Mouse (Mus musculus) heart, postnatal 36 days (tissue): ENCODE data around the gene Gabrr3. TPM values are rescaled to one million over a fixed set of nuclear protein-coding genes. Genes with fewer than 3 reads are reported as not detected.
"Not testable (repeated sequence)": the region's sequence is repeated elsewhere in the genome, so short reads cannot be mapped to it uniquely, and the experiment has no call there.

Source experiments
- DNase-seq, 2 experiments: peaks; one replicate each; pipeline ENCODE4 v3.0.0; 2021 to 2022
- intact Hi-C: fragments of 180-260 bp; cut with DNase I; formaldehyde crosslinking; loops from one replicate; pipeline ENCODE4 v1.15.1; 2025
- total RNA-seq, 2 experiments: library from RNA; stranded (reverse); gene quantifications; 2 replicates each; pipeline ENCODE4 v1.2.3; 2021

Gene Gabrr3
- not detected for total RNA-seq

GRCm38 (mm10) chr16:59407032-59407431 is at the start of gene Gabrr3:
Gene Gabrr3 (plus strand): TSS chr16:59407332.
- intact Hi-C loops = no loop called here
- DNase-seq = no peak

GRCm38 (mm10) chr16:59363893-59364292 is 43.2 kb upstream of the Gabrr3 start, which contains the start of gene Olfr209:
Gene Olfr209 (minus strand): TSS chr16:59363993.
- intact Hi-C loops = no loop called here

GRCm38 (mm10) chr16:59393300-59393699 is 13.8 kb upstream of the Gabrr3 start:
- DNase-seq = no peak
- intact Hi-C loops = no loop called here

More at GRCm38 (mm10) chr16:59363893-59364292, 43.2 kb upstream of the Gabrr3 start, which contains the start of gene Olfr209:
- DNase-seq = no peak

- intact Hi-C loops = loop anchor here (5.0 kb wide), 1 partner anchor 774 kb away; no protein-coding TSS in a partner anchor
- no peak for DNase-seq
Observed at GRCm38 (mm10) chr16:59401102-59401501, 6.0 kb upstream of the Gabrr3 start.

- DNase-seq = no peak
- intact Hi-C loops = loop anchor here (5.0 kb wide), 1 partner anchor 775 kb away; no protein-coding TSS in a partner anchor
Observed at GRCm38 (mm10) chr16:59401985-59402384, 5.1 kb upstream of the Gabrr3 start.

- intact Hi-C loops = loop anchor here (5.0 kb wide), 1 partner anchor 776 kb away; no protein-coding TSS in a partner anchor
- no peak for DNase-seq
Observed at GRCm38 (mm10) chr16:59403684-59404083, 3.4 kb upstream of the Gabrr3 start.

- intact Hi-C loops = loop anchor here (5.0 kb wide), 1 partner anchor 777 kb away; no protein-coding TSS in a partner anchor
- no peak for DNase-seq
Observed at GRCm38 (mm10) chr16:59404798-59405197, 2.3 kb upstream of the Gabrr3 start.

GRCm38 (mm10) chr16:59409341-59409748 is 2.2 kb downstream of the Gabrr3 start:
- DNase-seq = no peak
- intact Hi-C loops = no loop called here

- intact Hi-C loops = no loop called here
Observed at GRCm38 (mm10) chr16:59409800-59410199, 2.7 kb downstream of the Gabrr3 start.

GRCm38 (mm10) chr16:59413475-59413874 is 6.3 kb downstream of the Gabrr3 start:
- intact Hi-C loops = no loop called here
- no peak for DNase-seq

More at GRCm38 (mm10) chr16:59409800-59410199, 2.7 kb downstream of the Gabrr3 start:
- no peak for DNase-seq

- DNase-seq = no peak
- intact Hi-C loops = no loop called here
Observed at GRCm38 (mm10) chr16:59420237-59420866, 13.2 kb downstream of the Gabrr3 start.

GRCm38 (mm10) chr16:59420867-59421251 is 13.7 kb downstream of the Gabrr3 start:
- DNase-seq = peak; percentile 59 to 80
- intact Hi-C loops = loop anchor here (1.0 kb wide), 1 partner anchor 196 kb away; no protein-coding TSS in a partner anchor

- no peak for DNase-seq
- intact Hi-C loops = loop anchor here (1.0 kb wide), 1 partner anchor 196 kb away; no protein-coding TSS in a partner anchor
Observed at GRCm38 (mm10) chr16:59421571-59422345, 14.6 kb downstream of the Gabrr3 start.

GRCm38 (mm10) chr16:59427960-59428359 is 20.8 kb downstream of the Gabrr3 start:
- no peak for DNase-seq
- intact Hi-C loops = no loop called here

GRCm38 (mm10) chr16:59433181-59433580 is 26.0 kb downstream of the Gabrr3 start:
- intact Hi-C loops = no loop called here

GRCm38 (mm10) chr16:59444880-59445559 is 37.9 kb downstream of the Gabrr3 start:
- intact Hi-C loops = no loop called here
- no peak for DNase-seq

More at GRCm38 (mm10) chr16:59433181-59433580, 26.0 kb downstream of the Gabrr3 start:
- DNase-seq = no peak

- DNase-seq = no peak
- intact Hi-C loops = no loop called here
Observed at GRCm38 (mm10) chr16:59448181-59448580, 41.0 kb downstream of the Gabrr3 start.

GRCm38 (mm10) chr16:59449092-59449491 is 42.0 kb downstream of the Gabrr3 start:
- DNase-seq = no peak
- intact Hi-C loops = no loop called here

- no peak for DNase-seq
- intact Hi-C loops = no loop called here
Observed at GRCm38 (mm10) chr16:59451813-59452212, 44.7 kb downstream of the Gabrr3 start.

GRCm38 (mm10) chr16:59459259-59459861 is 52.2 kb downstream of the Gabrr3 start:
- intact Hi-C loops, DNase-seq: not testable (repeated sequence)
